Mouse (Mus musculus): ENCODE results near the gene Sh2b3. TPM values are rescaled to one million over a fixed set of nuclear protein-coding genes. Genes with fewer than 3 reads are reported as not detected.

The Sh2b3 gene
- polyA plus RNA-seq, 1 experiment from 2014 or later, result 26.4 TPM

GRCm38 (mm10) chr5:121769827-121770226 is 67.6 kb downstream of the Sh2b3 start:
- ATAC-seq (ENCODE audit: insufficient read depth) (no peak), DNase-seq (peak; percentile 44)
- TF ChIP-seq CTCF (IDR thresholded peaks at IDR 0.05; ENCODE audit: low read depth), result no peak
- H3K4me3 ChIP-seq (ENCODE audit: low read depth, low read length), result no peak overlapping the region
- H3K27ac ChIP-seq (ENCODE audit: low read depth), result no peak overlapping the region
- no peak overlapping the region for H3K4me2 ChIP-seq
- 80% methylated on average over 7 of the region's 7 CpGs for WGBS
- H3K27me3 ChIP-seq (ENCODE audit: insufficient read depth, low read length), result no peaks in the 10 kb centered on the region
- no peaks in the 10 kb centered on the region for H3K4me1 ChIP-seq (ENCODE audit: insufficient read depth)
- H3K9me3 ChIP-seq (ENCODE audit: low read depth, low read length), result no peaks in the 10 kb centered on the region
- no peak overlapping the region for H3K9ac ChIP-seq
- H3K36me3 ChIP-seq (ENCODE audit: insufficient read depth), result peaks cover 53% of the 10 kb centered on the region

GRCm38 (mm10) chr5:121767564-121767963 is 69.9 kb downstream of the Sh2b3 start:
- no peak for ATAC-seq (ENCODE audit: insufficient read depth)
- H3K4me2 ChIP-seq, result no peak overlapping the region
- no peaks in the 10 kb centered on the region for H3K4me1 ChIP-seq (ENCODE audit: insufficient read depth)
- DNase-seq, result no peak
- no peak overlapping the region for H3K9ac ChIP-seq
- peaks cover 46% of the 10 kb centered on the region for H3K36me3 ChIP-seq (ENCODE audit: insufficient read depth)
- H3K27ac ChIP-seq (ENCODE audit: low read depth), result no peak overlapping the region
- 80% methylated on average over 2 of the region's 2 CpGs for WGBS
- H3K9me3 ChIP-seq (ENCODE audit: low read depth, low read length), result no peaks in the 10 kb centered on the region
- TF ChIP-seq CTCF (IDR thresholded peaks at IDR 0.05; ENCODE audit: low read depth), result no peak
- no peak overlapping the region for H3K4me3 ChIP-seq (ENCODE audit: low read depth, low read length)
- no peaks in the 10 kb centered on the region for H3K27me3 ChIP-seq (ENCODE audit: insufficient read depth, low read length)

GRCm38 (mm10) chr5:121766038-121766773 is 71.2 kb downstream of the Sh2b3 start:
- H3K27ac ChIP-seq (ENCODE audit: low read depth), result no peak overlapping the region
- H3K36me3 ChIP-seq (ENCODE audit: insufficient read depth), result peaks cover 40% of the 10 kb centered on the region; the same call in 1 of the 2 replicates
- H3K9me3 ChIP-seq (ENCODE audit: low read depth, low read length), result no peaks in the 10 kb centered on the region
- ATAC-seq (ENCODE audit: insufficient read depth), result no peak
- peak; percentile 32 for TF ChIP-seq CTCF (IDR thresholded peaks at IDR 0.05; ENCODE audit: low read depth)
- H3K27me3 ChIP-seq (ENCODE audit: insufficient read depth, low read length), result no peaks in the 10 kb centered on the region
- H3K9ac ChIP-seq, result no peak overlapping the region
- no peaks in the 10 kb centered on the region for H3K4me1 ChIP-seq (ENCODE audit: insufficient read depth)
- H3K4me3 ChIP-seq (ENCODE audit: low read depth, low read length), result no peak overlapping the region
- no peak overlapping the region for H3K4me2 ChIP-seq
- 72% methylated on average over 4 of the region's 4 CpGs for WGBS
- DNase-seq, result peak; percentile 19

Small RNA genes within 50 kb of the gene (microRNA-seq; reads per million reads assigned to microRNA genes)
- gene Mir7031 (ENCODE audit: borderline number of aligned reads), result not detected

Other genes starting within 250 kb of the Sh2b3 start
- gene Aldh2, start 243.8 kb downstream of the Sh2b3 start, polyA plus RNA-seq (2014; fragmentation: Nextera tagmentation; extraction: Ambion mirVana), result 123 and 125 TPM in 2 replicates
- gene Acad12, start 218.7 kb downstream of the Sh2b3 start, polyA plus RNA-seq (2014; fragmentation: Nextera tagmentation; extraction: Ambion mirVana), result 1.7 and 1.8 TPM in 2 replicates
- gene Acad10, start 177.1 kb downstream of the Sh2b3 start, polyA plus RNA-seq (2014; fragmentation: Nextera tagmentation; extraction: Ambion mirVana), result 1.5 and 3.0 TPM in 2 replicates
- 39.1 and 40.9 TPM in 2 replicates for gene Brap, start 177.1 kb downstream of the Sh2b3 start, polyA plus RNA-seq (2014; fragmentation: Nextera tagmentation; extraction: Ambion mirVana)
- 79.2 and 83.9 TPM in 2 replicates for gene Atxn2, start 126.3 kb downstream of the Sh2b3 start, polyA plus RNA-seq (2014; fragmentation: Nextera tagmentation; extraction: Ambion mirVana)
- 22.2 TPM in 2 replicates for gene Pheta1, start 11.3 kb upstream of the Sh2b3 start, polyA plus RNA-seq (2014; fragmentation: Nextera tagmentation; extraction: Ambion mirVana)
- 3.6 and 4.0 TPM in 2 replicates for gene Cux2, start 212.5 kb upstream of the Sh2b3 start, polyA plus RNA-seq (2014; fragmentation: Nextera tagmentation; extraction: Ambion mirVana)

All from lung, embryonic 14.5 days (tissue).